Mouse (Mus musculus) megakaryocyte, embryonic 14.5 days (primary cell): ENCODE results near the gene Pmpca.

ENCODE experiments used
- FLI1 ChIP-seq: IDR thresholded peaks from 2 replicates; pipeline ENCODE4 v1.6.1; 2012; ENCODE audit warnings: low read length, inconsistent platforms, mixed read lengths
- GATA1 ChIP-seq: IDR thresholded peaks from 3 replicates; pipeline ENCODE4 v1.6.1; 2012; ENCODE audit warnings: mixed read lengths, low read length, inconsistent platforms, borderline replicate concordance

DNA sequence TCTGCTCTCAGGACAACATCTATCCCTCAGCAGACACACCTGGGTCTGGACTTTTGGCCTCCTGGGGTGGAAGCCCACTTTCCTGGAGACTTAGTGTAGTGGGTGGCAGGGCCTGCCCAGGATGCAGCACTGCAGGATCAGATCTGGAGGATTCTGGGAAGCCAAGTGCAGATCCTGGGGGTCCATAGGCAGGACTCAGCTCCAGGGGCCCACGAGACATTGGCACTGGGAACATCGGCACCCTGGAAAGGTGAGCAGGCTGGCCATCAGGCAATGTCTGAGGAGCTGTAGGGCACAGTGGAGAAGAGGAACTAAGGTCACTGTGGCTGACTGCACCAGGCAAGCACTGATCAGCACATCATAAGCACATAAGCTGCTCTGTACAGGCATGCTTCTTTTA is 32.8 kb downstream of the Pmpca start:
- TF ChIP-seq GATA1 (no peak), FLI1 (no peak)
